Mouse (Mus musculus) stomach, embryonic 16.5 days (tissue): Measurements from ENCODE around the gene Gm19345. TPM values are rescaled to one million over a fixed set of nuclear protein-coding genes. Genes with fewer than 3 reads are reported as not detected.

Experiments used
- ATAC-seq: fragments of 200-750 bp; cut with Nextera tagmentation; 2 replicates; pipeline ENCODE4 v1.8.0; 2017; ENCODE audit warnings: moderate number of reproducible peaks, moderate TSS enrichment; ENCODE audit not compliant: insufficient read depth, low FRiP score
- H3K27ac ChIP-seq: fragments of 300-500 bp; sonication (generic); 2 replicates; pipeline ENCODE4 v1.5.1; 2014; ENCODE audit warnings: low read length
- H3K27me3 ChIP-seq: fragments of 300-500 bp; sonication (generic); 2 replicates; pipeline ENCODE4 v1.6.1; 2014; ENCODE audit warnings: low read length, control low read depth, mixed read lengths; ENCODE audit not compliant: control insufficient read depth, insufficient read depth
- H3K36me3 ChIP-seq: fragments of 300-500 bp; sonication (generic); 2 replicates; pipeline ENCODE4 v1.6.1; 2014; ENCODE audit warnings: low read length; ENCODE audit not compliant: control insufficient read depth, insufficient read depth
- H3K4me1 ChIP-seq: fragments of 300-500 bp; sonication (generic); 2 replicates; pipeline ENCODE4 v1.6.1; 2014; ENCODE audit warnings: low read length, control low read depth, mixed read lengths; ENCODE audit not compliant: control insufficient read depth, insufficient read depth
- H3K4me2 ChIP-seq: fragments of 300-500 bp; sonication (generic); 2 replicates; pipeline ENCODE4 v1.6.1; 2014; ENCODE audit warnings: low read depth, low read length, mixed read lengths
- H3K4me3 ChIP-seq: fragments of 300-500 bp; sonication (generic); replicated peaks from 2 replicates; pipeline ENCODE4 v1.5.1; 2014; ENCODE audit warnings: mild to moderate bottlenecking, low read length
- H3K9ac ChIP-seq: fragments of 300-500 bp; sonication (generic); 2 replicates; pipeline ENCODE4 v1.6.1; 2014; ENCODE audit warnings: low read length
- H3K9me3 ChIP-seq: fragments of 300-500 bp; sonication (generic); replicated peaks from 2 replicates; pipeline ENCODE4 v1.6.1; 2016; ENCODE audit warnings: low read length, control low read depth; ENCODE audit not compliant: control insufficient read depth
- WGBS: fragments of 180-500 bp; shearing (Covaris S2); extraction: QIAGEN DNeasy Blood & Tissue Kit; methylation state at CpG from one replicate; pipeline ENCODE4 v1.1.7; 2014; 5-methylcytosine and 5-hydroxymethylcytosine counted together
- polyA plus RNA-seq: library from polyadenylated mRNA; unstranded; fragments of >200 nt; fragmentation: Nextera tagmentation; extraction: Ambion mirVana; gene quantifications from 2 replicates; pipeline ENCODE4 v1.2.1, GENCODE M21; 2015

The Gm19345 gene
- polyA plus RNA-seq, 1 experiment from 2014 or later = 0.31 TPM

GRCm38 (mm10) chr7:19823256-19824181 lies 28.3 kb upstream of the Gm19345 start:
- 27% methylated on average over 16 of the region's 16 CpGs for WGBS
- H3K27me3 ChIP-seq = no peaks in the 10 kb centered on the region; the same call in 1 of the 2 replicates
- no peak; the same call in 1 of the 2 replicates for ATAC-seq

GRCm38 (mm10) chr7:19824182-19824973 lies 27.4 kb upstream of the Gm19345 start:
- 18% methylated on average over 26 of the region's 26 CpGs for WGBS
- 0 out of 2 replicates have a peak, but pooled peaks cover 6% of the 10 kb centered on the region for H3K36me3 ChIP-seq
- peaks cover 29% of the 10 kb centered on the region for H3K4me1 ChIP-seq
- H3K9ac ChIP-seq = 0 out of 2 replicates have a peak overlapping the region, but pooled peaks have one; percentile 2
- peak overlapping the region; percentile 33 for H3K4me2 ChIP-seq
- ATAC-seq = peak; percentile 94
- H3K27ac ChIP-seq = peak overlapping the region; percentile 95
- no peak overlapping the region for H3K4me3 ChIP-seq
- no peaks in the 10 kb centered on the region; the same call in 1 of the 2 replicates for H3K27me3 ChIP-seq
- no peaks in the 10 kb centered on the region for H3K9me3 ChIP-seq

More at GRCm38 (mm10) chr7:19823256-19824181, 28.3 kb upstream of the Gm19345 start:
- Histone ChIP-seq H3K9me3 (no peaks in the 10 kb centered on the region), H3K4me1 (peaks cover 35% of the 10 kb centered on the region), H3K4me3 (peak overlapping the region; percentile 64; the same call in 1 of the 2 replicates), H3K27ac (peak overlapping the region; percentile 95), H3K36me3 (0 out of 2 replicates have a peak, but pooled peaks cover 6% of the 10 kb centered on the region), H3K4me2 (peak overlapping the region; percentile 97), H3K9ac (peak overlapping the region; percentile 38; the same call in 1 of the 2 replicates)

- H3K27ac ChIP-seq = peak overlapping the region; percentile 52; the same call in 1 of the 2 replicates
- ATAC-seq = no peak
- H3K9me3 ChIP-seq = no peaks in the 10 kb centered on the region
- H3K4me3 ChIP-seq = no peak overlapping the region
- no peak overlapping the region for H3K4me2 ChIP-seq
- peak overlapping the region; percentile 55; the same call in 1 of the 2 replicates for H3K9ac ChIP-seq
- WGBS = 35% methylated on average over 6 of the region's 6 CpGs
- H3K27me3 ChIP-seq = no peaks in the 10 kb centered on the region; the same call in 1 of the 2 replicates
- H3K36me3 ChIP-seq = no peaks in the 10 kb centered on the region
- H3K4me1 ChIP-seq = peaks cover 45% of the 10 kb centered on the region
Measured at GRCm38 (mm10) chr7:19826756-19827155, 25.0 kb upstream of the Gm19345 start.

DNA sequence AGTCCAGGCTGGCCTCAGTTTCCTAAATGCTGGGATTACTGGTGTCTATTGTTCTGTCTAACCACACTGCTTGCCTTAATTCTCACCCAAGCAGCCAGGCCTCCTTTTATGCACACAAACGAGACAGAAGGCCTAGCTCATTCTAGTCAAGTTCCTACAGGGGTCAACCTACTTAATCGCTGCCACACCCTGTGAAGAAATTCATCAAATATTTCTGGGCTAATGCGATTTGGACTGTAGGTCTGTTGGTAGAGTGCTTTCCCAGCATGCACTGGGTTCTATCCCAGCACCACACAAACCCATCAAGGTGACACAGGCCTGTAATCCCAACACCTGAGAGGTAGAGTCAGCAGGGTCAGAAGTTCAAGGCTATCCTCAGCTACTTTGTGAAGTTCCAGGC lies 22.1 kb upstream of the Gm19345 start:
- H3K27ac ChIP-seq = no peak overlapping the region
- no peaks in the 10 kb centered on the region for H3K27me3 ChIP-seq
- no peaks in the 10 kb centered on the region for H3K36me3 ChIP-seq
- 65% methylated on average over 3 of the region's 3 CpGs for WGBS
- no peak overlapping the region for H3K9ac ChIP-seq
- no peak overlapping the region for H3K4me2 ChIP-seq
- no peak overlapping the region for H3K4me3 ChIP-seq
- peaks cover 35% of the 10 kb centered on the region for H3K4me1 ChIP-seq
- no peak for ATAC-seq
- H3K9me3 ChIP-seq = no peaks in the 10 kb centered on the region

DNA sequence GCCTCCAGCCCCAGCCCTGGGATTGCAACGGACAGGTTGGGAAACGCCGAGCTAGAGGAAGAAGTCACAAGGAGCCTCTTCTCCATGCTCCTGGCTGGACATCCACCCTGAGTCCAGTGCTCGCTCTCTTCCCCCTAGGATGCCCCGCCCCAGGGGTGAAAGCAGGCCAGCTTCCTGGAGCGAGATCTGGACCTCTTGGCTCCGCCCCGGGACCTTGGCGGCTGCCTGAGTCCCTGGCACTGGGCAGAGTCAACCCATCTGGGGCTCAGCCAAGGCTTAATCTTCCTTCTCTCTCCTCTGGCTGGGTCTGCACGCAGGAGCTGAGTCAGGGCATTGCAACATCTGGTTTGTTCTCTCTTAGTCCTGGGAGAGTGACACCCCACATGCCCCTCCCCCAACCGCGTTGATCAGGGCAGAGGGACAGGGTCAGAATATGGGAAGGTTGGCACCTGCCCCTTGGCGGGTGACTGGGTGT lies 21.1 kb upstream of the Gm19345 start:
- Histone ChIP-seq H3K4me3 (no peak overlapping the region), H3K27ac (peak overlapping the region; percentile 68), H3K4me1 (peaks cover 29% of the 10 kb centered on the region), H3K9ac (peak overlapping the region; percentile 28; the same call in 1 of the 2 replicates), H3K36me3 (no peaks in the 10 kb centered on the region), H3K4me2 (peak overlapping the region; percentile 25; the same call in 1 of the 2 replicates), H3K9me3 (no peaks in the 10 kb centered on the region), H3K27me3 (no peaks in the 10 kb centered on the region)
- peak; percentile 86 for ATAC-seq
- WGBS = 15% methylated on average over 13 of the region's 13 CpGs

DNA sequence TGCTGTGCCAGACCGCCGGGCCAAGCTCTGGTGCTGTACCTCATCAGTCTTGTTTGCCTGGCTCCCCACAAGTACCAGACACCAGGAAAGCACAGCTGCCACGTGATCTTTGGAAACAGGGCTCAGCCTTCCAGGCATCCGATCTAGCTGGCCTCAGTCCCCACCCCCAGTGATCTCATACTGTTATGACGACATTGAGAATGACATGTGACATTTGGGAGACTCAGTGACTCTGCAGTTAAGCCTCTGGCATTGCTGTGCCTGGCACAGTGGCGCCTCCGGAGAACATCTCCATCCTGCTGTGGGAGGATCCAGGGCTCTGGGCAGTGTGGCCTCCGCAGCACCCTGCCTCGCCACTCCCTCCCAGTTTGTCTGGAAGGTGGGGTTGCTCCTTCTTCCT lies 20.0 kb upstream of the Gm19345 start:
- Histone ChIP-seq H3K36me3 (no peaks in the 10 kb centered on the region), H3K27ac (peak overlapping the region; percentile 68; the same call in 1 of the 2 replicates), H3K27me3 (no peaks in the 10 kb centered on the region), H3K4me3 (no peak overlapping the region), H3K4me2 (no peak overlapping the region), H3K4me1 (peaks cover 24% of the 10 kb centered on the region), H3K9me3 (no peaks in the 10 kb centered on the region), H3K9ac (no peak overlapping the region)
- WGBS = 40% methylated on average over 9 of the region's 9 CpGs
- peak; percentile 35 for ATAC-seq

- 67% methylated on average over 3 of the region's 3 CpGs for whole genome bisulfite sequencing
- no peak for ATAC-seq
- no peaks in the 10 kb centered on the region for H3K9me3 ChIP-seq
- H3K9ac ChIP-seq = no peak overlapping the region
- peaks cover 21% of the 10 kb centered on the region for H3K4me1 ChIP-seq
- no peak overlapping the region for H3K27ac ChIP-seq
- H3K36me3 ChIP-seq = no peaks in the 10 kb centered on the region
- H3K4me3 ChIP-seq = no peak overlapping the region
- no peak overlapping the region for H3K4me2 ChIP-seq
- H3K27me3 ChIP-seq = no peaks in the 10 kb centered on the region
Measured at GRCm38 (mm10) chr7:19834055-19834454, 17.7 kb upstream of the Gm19345 start.

DNA sequence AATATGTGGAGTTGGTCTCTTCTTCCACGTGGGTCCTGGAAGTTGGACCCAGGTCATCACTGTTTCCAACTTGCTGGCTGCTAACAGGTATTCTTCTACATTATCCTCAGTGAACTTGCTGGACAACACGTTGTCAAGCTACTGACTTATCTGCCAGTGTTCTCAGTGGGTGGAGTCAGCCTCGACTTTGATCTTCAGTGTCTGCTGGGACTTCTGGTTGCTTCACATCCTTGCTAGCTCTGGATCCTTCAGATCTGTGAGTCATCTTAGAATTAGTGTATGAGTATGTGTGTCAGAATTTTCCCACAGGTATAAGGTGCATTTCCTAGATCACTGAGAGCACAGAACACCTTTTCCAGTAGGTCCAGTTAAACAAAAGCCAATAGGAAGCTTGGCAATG lies 15.0 kb upstream of the Gm19345 start:
- Histone ChIP-seq H3K27me3 (no peaks in the 10 kb centered on the region), H3K27ac (no peak overlapping the region), H3K4me2 (no peak overlapping the region), H3K36me3 (no peaks in the 10 kb centered on the region), H3K9me3 (no peaks in the 10 kb centered on the region), H3K4me3 (no peak overlapping the region), H3K9ac (no peak overlapping the region), H3K4me1 (0 out of 2 replicates have a peak, but pooled peaks cover 4% of the 10 kb centered on the region)
- 55% methylated on average over 3 of the region's 3 CpGs for WGBS
- ATAC-seq = no peak
